ENCODE assay signal across 27 mouse cellular contexts in the genomic region with DNA sequence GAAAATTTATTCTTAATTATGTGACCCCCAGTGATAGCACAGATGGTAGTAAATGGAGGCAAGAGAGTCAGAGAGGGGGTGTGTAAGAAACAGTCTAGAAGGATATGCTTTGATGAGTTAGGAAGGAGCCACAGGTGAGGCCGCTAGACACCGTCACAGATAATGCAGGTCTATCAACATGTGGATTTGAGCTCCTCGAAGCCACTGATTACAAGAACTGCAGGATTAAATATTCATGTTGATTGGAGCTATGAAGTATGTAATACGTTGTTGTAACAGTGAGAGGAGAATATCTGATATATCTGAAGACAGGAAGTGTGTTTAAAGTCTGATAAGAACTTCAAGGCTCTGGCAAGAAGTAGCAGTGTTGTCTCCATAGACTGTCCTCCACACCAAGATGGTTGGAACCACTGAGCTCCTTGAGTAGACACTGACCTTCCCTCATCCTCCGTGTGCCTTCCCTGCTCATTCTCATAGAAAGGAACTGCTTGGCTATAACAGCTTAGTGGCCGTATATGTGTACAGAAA.
DNase-seq lines count a peak whose midpoint lies in the region; ATAC-seq and TF ChIP-seq lines count a peak whose summit lies in the region.
"Had no signal": no experiment of that assay in that cellular context is flagged by ENCODE, and none has a peak within 500 bp of the region (broad histone marks: within the 10 kb centered on the region; RNA-seq: fewer than 3 reads in every experiment).

No protein-coding gene starts in this region.

- peak; percentile 84 for DNase-seq in MEL (ENCODE audit: low read depth, low spot score)
- DNase-seq in hindbrain, embryonic 10.5 days (ENCODE audit: low spot score), result no peak
- DNase-seq in cerebellum, adult 9-11 months, result no peak
- DNase-seq: B cell, adult 2 months; cerebellum, postnatal 14 days; gastrocnemius, postnatal 36 days; heart, postnatal 36 days; kidney, postnatal 4 days; midbrain, embryonic 14.5 days; right cerebral cortex, postnatal 14 days; thymus, adult 2 months had no signal

- peak; percentile 55; the same call in 1 of the 2 replicates for ATAC-seq in erythroid progenitor cell, adult 5-6 weeks (replicated peaks; ENCODE audit: low FRiP score, poor library complexity, severe bottlenecking)
- peak; percentile 78 for ATAC-seq in liver, embryonic 15.5 days (ENCODE audit: insufficient read depth)
- peak; percentile 95 for ATAC-seq in megakaryocyte-erythroid progenitor cell, adult 5-6 weeks (replicated peaks; ENCODE audit: low FRiP score, low TSS enrichment, poor library complexity, severe bottlenecking)
- ATAC-seq in forebrain, embryonic 13.5 days, result no peak
- ATAC-seq: hindbrain, embryonic 16.5 days; intestine, embryonic 15.5 days; lung, postnatal 0 days had no signal

- peak overlapping the region in 1 of 2 experiments; percentile 41; a peak in 2 of 4 replicates for H3K4me3 ChIP-seq in MEL (ENCODE audit: control insufficient read depth in 1 of 2, insufficient read depth in 1 of 2, low read depth in 2 of 2, low read length in 2 of 2)
- no peak overlapping the region for H3K4me3 ChIP-seq in liver, embryonic 15.5 days (replicated peaks)
- no peak overlapping the region for H3K4me3 ChIP-seq in hindbrain, embryonic 10.5 days
- no peak overlapping the region for H3K4me3 ChIP-seq in forebrain, embryonic 13.5 days
- H3K4me3 ChIP-seq: embryonic facial prominence, embryonic 12.5 days; forebrain, embryonic 12.5 days; heart, embryonic 15.5 days; intestine, embryonic 15.5 days; kidney, embryonic 15.5 days; limb, embryonic 10.5 days; neural tube, embryonic 12.5 days had no signal

- TF ChIP-seq CTCF in MEL (IDR thresholded peaks at IDR 0.05 in 2 of 3, conservative IDR thresholded peaks at IDR 0.05 in 1 of 3; ENCODE audit: control insufficient read depth in 1 of 3, insufficient read depth in 1 of 3, low read depth in 2 of 3, low read length in 3 of 3, poor library complexity in 1 of 3, severe bottlenecking in 1 of 3), result no peak

- H3K9ac ChIP-seq in MEL (ENCODE audit: control insufficient read depth, low read depth, low read length, poor library complexity, severe bottlenecking), result peak overlapping the region; percentile 32
- no peak overlapping the region for H3K9ac ChIP-seq in liver, embryonic 15.5 days
- no peak overlapping the region for H3K9ac ChIP-seq in forebrain, embryonic 13.5 days
- H3K9ac ChIP-seq: embryonic facial prominence, embryonic 12.5 days; forebrain, embryonic 12.5 days; heart, embryonic 15.5 days; intestine, embryonic 15.5 days; kidney, embryonic 15.5 days; neural tube, embryonic 12.5 days had no signal

- H3K27ac ChIP-seq in MEL (ENCODE audit: control insufficient read depth, low read depth, low read length), result peak overlapping the region; percentile 94
- peak overlapping the region; percentile 55; the same call in 1 of the 2 replicates for H3K27ac ChIP-seq in liver, embryonic 15.5 days (replicated peaks)
- H3K27ac ChIP-seq in hindbrain, embryonic 10.5 days, result no peak overlapping the region
- H3K27ac ChIP-seq in forebrain, embryonic 13.5 days, result no peak overlapping the region
- H3K27ac ChIP-seq: embryonic facial prominence, embryonic 12.5 days; forebrain, embryonic 12.5 days; heart, embryonic 15.5 days; intestine, embryonic 15.5 days; kidney, embryonic 15.5 days; limb, embryonic 10.5 days; macrophage; neural tube, embryonic 12.5 days; stomach, postnatal 0 days had no signal

- H3K36me3 ChIP-seq in MEL (ENCODE audit: control insufficient read depth in 1 of 2, insufficient read depth in 2 of 2, low read length in 2 of 2), result peaks cover 0 to 58% of the 10 kb centered on the region in 2 experiments; a peak in 2 of 4 replicates
- H3K36me3 ChIP-seq in liver, embryonic 15.5 days (replicated peaks), result no peaks in the 10 kb centered on the region
- no peaks in the 10 kb centered on the region for H3K36me3 ChIP-seq in hindbrain, embryonic 10.5 days
- H3K36me3 ChIP-seq in forebrain, embryonic 13.5 days (ENCODE audit: poor library complexity, severe bottlenecking), result no peaks in the 10 kb centered on the region
- H3K36me3 ChIP-seq: embryonic facial prominence, embryonic 12.5 days; forebrain, embryonic 12.5 days; heart, embryonic 15.5 days; intestine, embryonic 15.5 days; kidney, embryonic 15.5 days; limb, embryonic 10.5 days; neural tube, embryonic 12.5 days had no signal

- TF ChIP-seq RAD21 in MEL (IDR thresholded peaks at IDR 0.05; ENCODE audit: low read depth, low read length), result no peak

- peaks cover 37 to 45% of the 10 kb centered on the region in 2 experiments for H3K4me1 ChIP-seq in MEL (ENCODE audit: control insufficient read depth in 1 of 2, insufficient read depth in 2 of 2, low read length in 2 of 2)
- H3K4me1 ChIP-seq in liver, embryonic 15.5 days (replicated peaks), result peaks cover 22% of the 10 kb centered on the region
- no peaks in the 10 kb centered on the region for H3K4me1 ChIP-seq in hindbrain, embryonic 10.5 days (replicated peaks)
- no peaks in the 10 kb centered on the region for H3K4me1 ChIP-seq in forebrain, embryonic 13.5 days
- H3K4me1 ChIP-seq: embryonic facial prominence, embryonic 12.5 days; forebrain, embryonic 12.5 days; heart, embryonic 15.5 days; intestine, embryonic 15.5 days; kidney, embryonic 15.5 days; limb, embryonic 10.5 days; neural tube, embryonic 12.5 days had no signal

- peak; percentile 89 to 90 for TF ChIP-seq EP300 in MEL (IDR thresholded peaks at IDR 0.05; ENCODE audit: low read depth in 1 of 2, low read length in 2 of 2)

- H3K27me3 ChIP-seq in MEL (ENCODE audit: control insufficient read depth in 1 of 2, insufficient read depth in 2 of 2, low read length in 2 of 2), result no peaks in the 10 kb centered on the region
- H3K27me3 ChIP-seq in liver, embryonic 15.5 days, result no peaks in the 10 kb centered on the region
- H3K27me3 ChIP-seq in hindbrain, embryonic 10.5 days (ENCODE audit: insufficient read depth, poor library complexity, severe bottlenecking), result no peaks in the 10 kb centered on the region
- H3K27me3 ChIP-seq in forebrain, embryonic 13.5 days, result no peaks in the 10 kb centered on the region
- H3K27me3 ChIP-seq: CH12.LX; embryonic facial prominence, embryonic 12.5 days; forebrain, embryonic 12.5 days; heart, embryonic 15.5 days; intestine, embryonic 15.5 days; kidney, embryonic 15.5 days; neural tube, embryonic 12.5 days had no signal

- H3K4me2 ChIP-seq in liver, embryonic 15.5 days, result no peak overlapping the region
- no peak overlapping the region for H3K4me2 ChIP-seq in forebrain, embryonic 13.5 days
- H3K4me2 ChIP-seq: embryonic facial prominence, embryonic 12.5 days; forebrain, embryonic 12.5 days; heart, embryonic 15.5 days; intestine, embryonic 15.5 days; kidney, embryonic 15.5 days; neural tube, embryonic 12.5 days had no signal

- no peaks in the 10 kb centered on the region for H3K9me3 ChIP-seq in MEL (replicated peaks; ENCODE audit: insufficient read depth, low read length)
- H3K9me3 ChIP-seq in liver, embryonic 15.5 days (replicated peaks), result no peaks in the 10 kb centered on the region
- no peaks in the 10 kb centered on the region for H3K9me3 ChIP-seq in hindbrain, embryonic 10.5 days
- no peaks in the 10 kb centered on the region for H3K9me3 ChIP-seq in forebrain, embryonic 13.5 days (replicated peaks)
- H3K9me3 ChIP-seq: embryonic facial prominence, embryonic 12.5 days; forebrain, embryonic 12.5 days; heart, embryonic 15.5 days; intestine, embryonic 15.5 days; kidney, embryonic 15.5 days; limb, embryonic 10.5 days; neural tube, embryonic 12.5 days had no signal

- H3K79me2 ChIP-seq in MEL (ENCODE audit: control insufficient read depth, insufficient read depth, low read length, poor library complexity), result no peaks in the 10 kb centered on the region

- WGBS in liver, embryonic 15.5 days (ENCODE audit: insufficient replicate concordance), result 14% methylated on average over 6 of the region's 6 CpGs
- WGBS in hindbrain, embryonic 10.5 days, result 91% methylated on average over 6 of the region's 6 CpGs
- 93% methylated on average over 6 of the region's 6 CpGs for WGBS in forebrain, embryonic 13.5 days

- peak in 1 of 2 experiments; percentile 41; a peak in 1 of 4 replicates for TF ChIP-seq POLR2A in MEL (IDR thresholded peaks at IDR 0.05; ENCODE audit: control insufficient read depth in 1 of 2, insufficient read depth in 1 of 2, low read depth in 1 of 2, low read length in 2 of 2, poor library complexity in 1 of 2)

TF ChIP-seq in MEL, 35 proteins besides CTCF, POLR2A, EP300 and RAD21 (continues in another document):
- no peak for TF ChIP-seq ZNF384 (IDR thresholded peaks at IDR 0.05; ENCODE audit: low read depth, low read length)
- peak; percentile 77 for TF ChIP-seq TAL1 (IDR thresholded peaks at IDR 0.05; ENCODE audit: low read length)
- no peak for TF ChIP-seq SIN3A (IDR thresholded peaks at IDR 0.05; ENCODE audit: low read length)
- no peak for TF ChIP-seq SMC3 (IDR thresholded peaks at IDR 0.05; ENCODE audit: low read depth, low read length)
- no peak for TF ChIP-seq JUND (IDR thresholded peaks at IDR 0.05; ENCODE audit: low read depth, low read length)
- TF ChIP-seq POLR2AphosphoS2 (IDR thresholded peaks at IDR 0.05; ENCODE audit: low read length), result no peak
- no peak for TF ChIP-seq NELFE (IDR thresholded peaks at IDR 0.05; ENCODE audit: low read depth, low read length)
- TF ChIP-seq RCOR1 (IDR thresholded peaks at IDR 0.05; ENCODE audit: low read depth, low read length), result peak; percentile 64
- no peak for TF ChIP-seq MYB (IDR thresholded peaks at IDR 0.05; ENCODE audit: low read depth, low read length)
- peak; percentile 81 for TF ChIP-seq MAX (IDR thresholded peaks at IDR 0.05; ENCODE audit: low read length)
- TF ChIP-seq USF1 (IDR thresholded peaks at IDR 0.05; ENCODE audit: low read depth, low read length), result no peak
- TF ChIP-seq MXI1 (IDR thresholded peaks at IDR 0.05; ENCODE audit: low read depth, low read length), result peak; percentile 35; the same call in 1 of the 2 replicates
- no peak; the same call in 1 of the 2 replicates for TF ChIP-seq BHLHE40 (IDR thresholded peaks at IDR 0.05; ENCODE audit: borderline replicate concordance, low read depth, low read length)
- TF ChIP-seq USF2 (IDR thresholded peaks at IDR 0.05; ENCODE audit: borderline replicate concordance in 1 of 2, insufficient read depth in 1 of 2, low read depth in 1 of 2, low read length in 2 of 2), result no peak
- TF ChIP-seq ETS1 (IDR thresholded peaks at IDR 0.05; ENCODE audit: low read depth, low read length), result peak; percentile 88
- no peak for TF ChIP-seq MAZ (IDR thresholded peaks at IDR 0.05; ENCODE audit: low read depth, low read length)
- TF ChIP-seq HCFC1 (IDR thresholded peaks at IDR 0.05; ENCODE audit: low read depth, low read length), result no peak
- TF ChIP-seq MEF2A (IDR thresholded peaks at IDR 0.05; ENCODE audit: extremely low read depth, insufficient replicate concordance, low read depth, low read length, poor library complexity, severe bottlenecking), result no peak
- TF ChIP-seq ELF1 (IDR thresholded peaks at IDR 0.05; ENCODE audit: low read depth, low read length), result no peak
- no peak for TF ChIP-seq MAFK (IDR thresholded peaks at IDR 0.05; ENCODE audit: borderline replicate concordance, low read depth, low read length)
- TF ChIP-seq E2F4 (IDR thresholded peaks at IDR 0.05; ENCODE audit: borderline replicate concordance, low read depth, low read length), result no peak

Comparison
In these comparisons a context has a peak if more than half of its experiments do, and no peak if none do; other contexts are left out.
1. H3K27ac ChIP-seq: peak in MEL (single experiment) and liver, embryonic 15.5 days (single experiment); none in hindbrain, embryonic 10.5 days (single experiment) and forebrain, embryonic 13.5 days (single experiment).